Mouse (Mus musculus): ENCODE results near the gene Sae1. TPM values are rescaled to one million over a fixed set of nuclear protein-coding genes. Genes with fewer than 3 reads are reported as not detected.

Sae1 gene
- polyA plus RNA-seq, 1 experiment from 2014 or later = 284 TPM

GRCm38 (mm10) chr7:16412930-16413329 is 25.3 kb upstream of the Sae1 start:
- Histone ChIP-seq H3K36me3 (peaks cover 5% of the 10 kb centered on the region), H3K9me3 (no peaks in the 10 kb centered on the region), H3K27me3 (replicated peaks) (no peaks in the 10 kb centered on the region), H3K4me1 (replicated peaks) (peaks cover 13% of the 10 kb centered on the region; the same call in 1 of the 2 replicates), H3K4me3 (replicated peaks) (no peak overlapping the region), H3K27ac (no peak overlapping the region), H3K4me2 (replicated peaks) (no peak overlapping the region), H3K9ac (no peak overlapping the region)
- 57% methylated on average over 2 of the region's 2 CpGs for WGBS
- ATAC-seq = no peak

- no peak overlapping the region for H3K9ac ChIP-seq
- H3K27ac ChIP-seq = no peak overlapping the region
- 82% methylated on average over 8 of the region's 8 CpGs for WGBS
- no peak overlapping the region for H3K4me2 ChIP-seq (replicated peaks)
- peaks cover 13% of the 10 kb centered on the region; the same call in 1 of the 2 replicates for H3K4me1 ChIP-seq (replicated peaks)
- H3K27me3 ChIP-seq (replicated peaks) = no peaks in the 10 kb centered on the region
- no peaks in the 10 kb centered on the region for H3K9me3 ChIP-seq
- H3K36me3 ChIP-seq = peaks cover 4% of the 10 kb centered on the region
- ATAC-seq = no peak
- H3K4me3 ChIP-seq (replicated peaks) = no peak overlapping the region
These were observed 24.8 kb upstream of the Sae1 start for GRCm38 (mm10) chr7:16412220-16412896.

GRCm38 (mm10) chr7:16411100-16411499 is 23.5 kb upstream of the Sae1 start:
- H3K4me2 ChIP-seq (replicated peaks) = no peak overlapping the region
- no peak overlapping the region for H3K9ac ChIP-seq
- WGBS = 84% methylated on average over 5 of the region's 5 CpGs
- H3K36me3 ChIP-seq = no peaks in the 10 kb centered on the region; the same call in 1 of the 2 replicates
- H3K27me3 ChIP-seq (replicated peaks) = no peaks in the 10 kb centered on the region
- H3K4me1 ChIP-seq (replicated peaks) = peaks cover 16% of the 10 kb centered on the region
- H3K9me3 ChIP-seq = no peaks in the 10 kb centered on the region
- H3K4me3 ChIP-seq (replicated peaks) = no peak overlapping the region
- no peak overlapping the region for H3K27ac ChIP-seq
- no peak for ATAC-seq

GRCm38 (mm10) chr7:16406978-16407377 is 19.4 kb upstream of the Sae1 start:
- H3K9me3 ChIP-seq = no peaks in the 10 kb centered on the region
- whole genome bisulfite sequencing = 86% methylated on average over 3 of the region's 3 CpGs
- no peak overlapping the region for H3K9ac ChIP-seq
- no peak for ATAC-seq
- H3K27me3 ChIP-seq (replicated peaks) = no peaks in the 10 kb centered on the region
- H3K4me1 ChIP-seq (replicated peaks) = peaks cover 24% of the 10 kb centered on the region
- H3K4me2 ChIP-seq (replicated peaks) = no peak overlapping the region
- no peaks in the 10 kb centered on the region for H3K36me3 ChIP-seq
- no peak overlapping the region for H3K27ac ChIP-seq
- no peak overlapping the region for H3K4me3 ChIP-seq (replicated peaks)

GRCm38 (mm10) chr7:16405516-16406351 is 18.1 kb upstream of the Sae1 start:
- Histone ChIP-seq H3K36me3 (no peaks in the 10 kb centered on the region), H3K4me3 (replicated peaks) (peak overlapping the region; percentile 16), H3K4me2 (replicated peaks) (peak overlapping the region; percentile 50), H3K27me3 (replicated peaks) (no peaks in the 10 kb centered on the region), H3K9me3 (no peaks in the 10 kb centered on the region), H3K27ac (peak overlapping the region; percentile 94), H3K4me1 (replicated peaks) (peaks cover 22% of the 10 kb centered on the region), H3K9ac (peak overlapping the region; percentile 26; the same call in 1 of the 2 replicates)
- WGBS = 21% methylated on average over 11 of the region's 11 CpGs
- ATAC-seq = peak; percentile 67

GRCm38 (mm10) chr7:16405073-16405455 is 17.5 kb upstream of the Sae1 start:
- Histone ChIP-seq H3K4me2 (replicated peaks) (peak overlapping the region; percentile 50), H3K36me3 (no peaks in the 10 kb centered on the region), H3K9me3 (no peaks in the 10 kb centered on the region), H3K4me1 (replicated peaks) (peaks cover 22% of the 10 kb centered on the region), H3K27ac (peak overlapping the region; percentile 94), H3K9ac (peak overlapping the region; percentile 34; the same call in 1 of the 2 replicates), H3K4me3 (replicated peaks) (no peak overlapping the region; the same call in 1 of the 2 replicates), H3K27me3 (replicated peaks) (no peaks in the 10 kb centered on the region)
- no peak for ATAC-seq
- 53% methylated on average over 2 of the region's 2 CpGs for WGBS

GRCm38 (mm10) chr7:16404315-16405072 is 16.9 kb upstream of the Sae1 start:
- Histone ChIP-seq H3K27ac (peak overlapping the region; percentile 94), H3K27me3 (replicated peaks) (no peaks in the 10 kb centered on the region), H3K36me3 (no peaks in the 10 kb centered on the region), H3K4me3 (replicated peaks) (no peak overlapping the region), H3K9ac (peak overlapping the region; percentile 34; the same call in 1 of the 2 replicates), H3K9me3 (no peaks in the 10 kb centered on the region), H3K4me1 (replicated peaks) (peaks cover 22% of the 10 kb centered on the region), H3K4me2 (replicated peaks) (peak overlapping the region; percentile 50)
- ATAC-seq = no peak
- 67% methylated on average over 3 of the region's 3 CpGs for WGBS

- 24% methylated on average over 21 of the region's 21 CpGs for WGBS
These were observed 15.7 kb upstream of the Sae1 start for GRCm38 (mm10) chr7:16402968-16403948.

GRCm38 (mm10) chr7:16402449-16402848 is 14.8 kb upstream of the Sae1 start:
- Histone ChIP-seq H3K9ac (peak overlapping the region; percentile 100), H3K4me2 (replicated peaks) (peak overlapping the region; percentile 81), H3K36me3 (no peaks in the 10 kb centered on the region), H3K27me3 (replicated peaks) (no peaks in the 10 kb centered on the region), H3K4me1 (replicated peaks) (peaks cover 28% of the 10 kb centered on the region), H3K9me3 (no peaks in the 10 kb centered on the region), H3K27ac (peak overlapping the region; percentile 100), H3K4me3 (replicated peaks) (peak overlapping the region; percentile 86)
- ATAC-seq = no peak
- 2% methylated on average over 9 of the region's 9 CpGs for WGBS

More at GRCm38 (mm10) chr7:16402968-16403948, 15.7 kb upstream of the Sae1 start:
- Histone ChIP-seq H3K27me3 (replicated peaks) (no peaks in the 10 kb centered on the region), H3K27ac (peak overlapping the region; percentile 100), H3K9me3 (no peaks in the 10 kb centered on the region), H3K4me2 (replicated peaks) (peak overlapping the region; percentile 81), H3K4me1 (replicated peaks) (peaks cover 28% of the 10 kb centered on the region), H3K36me3 (no peaks in the 10 kb centered on the region), H3K9ac (peak overlapping the region; percentile 100), H3K4me3 (replicated peaks) (peak overlapping the region; percentile 86)
- no peak for ATAC-seq

- Histone ChIP-seq H3K9me3 (no peaks in the 10 kb centered on the region), H3K27me3 (replicated peaks) (no peaks in the 10 kb centered on the region), H3K4me1 (replicated peaks) (peaks cover 28% of the 10 kb centered on the region), H3K4me3 (replicated peaks) (peak overlapping the region; percentile 86), H3K4me2 (replicated peaks) (peak overlapping the region; percentile 81), H3K36me3 (no peaks in the 10 kb centered on the region), H3K27ac (peak overlapping the region; percentile 100), H3K9ac (peak overlapping the region; percentile 100)
- under 1% methylated on average over 17 of the region's 17 CpGs for WGBS
- ATAC-seq = no peak
These were observed 14.4 kb upstream of the Sae1 start for GRCm38 (mm10) chr7:16401991-16402431.
